Mouse (Mus musculus): Measurements from ENCODE around the gene Klk1b1. TPM values are rescaled to one million over a fixed set of nuclear protein-coding genes. Genes with fewer than 3 reads are reported as not detected.
"Not testable (repeated sequence)": the region's sequence is repeated elsewhere in the genome, so short reads cannot be mapped to it uniquely, and the experiment has no call there.

Gene Klk1b1
- total RNA-seq, 2 experiments from 2014 or later = not detected

DNA sequence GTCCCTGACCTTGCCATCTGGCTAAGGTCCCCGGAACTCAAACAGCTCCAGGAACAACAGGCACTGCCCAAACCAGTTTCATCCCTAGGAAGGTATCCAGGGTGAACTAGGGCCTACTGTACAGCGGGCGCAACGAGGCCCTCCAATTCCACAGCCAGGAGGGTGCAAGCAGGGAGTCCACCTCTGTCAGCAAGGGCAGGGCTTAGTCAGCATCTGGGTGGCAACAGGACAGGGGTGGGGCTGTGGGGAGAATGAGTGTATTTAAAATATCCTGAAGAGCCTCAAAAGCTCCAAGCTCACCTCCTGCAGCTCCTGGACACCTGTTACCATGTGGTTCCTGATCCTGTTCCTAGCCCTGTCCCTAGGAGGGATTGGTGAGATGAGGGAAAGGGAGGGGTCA lies 29.0 kb downstream of the Klk1b1 start, which contains the start of gene Klk1b11:
Gene Klk1b11, plus strand, starts transcription at position 301 of the 400 bp plus-strand sequence.
- ATAC-seq (ENCODE audit: poor library complexity, severe bottlenecking) = not testable (repeated sequence)

DNA sequence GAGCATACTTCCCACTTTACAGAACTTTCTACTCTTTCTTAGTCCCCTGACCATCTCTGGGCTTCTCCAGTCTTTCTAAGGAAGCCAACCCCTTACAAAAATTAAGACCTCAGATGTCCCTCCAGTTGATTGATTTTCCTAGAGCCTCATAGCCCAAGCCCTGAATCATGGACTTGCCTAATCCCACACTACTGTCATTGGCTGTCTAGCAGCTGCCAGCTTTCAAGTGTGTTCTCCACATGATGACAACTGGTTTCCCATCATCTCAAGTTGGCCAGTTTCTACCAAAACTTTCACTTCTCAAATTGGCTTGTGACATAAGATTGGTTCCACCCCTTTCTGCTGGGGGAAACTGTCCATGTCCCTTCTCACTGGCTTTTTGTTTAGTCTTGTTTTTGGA lies 38.3 kb downstream of the Klk1b1 start:
- peak; percentile 95 for ATAC-seq (ENCODE audit: poor library complexity, severe bottlenecking)

- not testable (repeated sequence) for ATAC-seq (ENCODE audit: poor library complexity, severe bottlenecking)
Observed at GRCm38 (mm10) chr7:44011868-44012267, 45.3 kb downstream of the Klk1b1 start, which contains the start of gene Klk1b26. TSS of gene Klk1b26 (plus strand) at chr7:44012168.

DNA sequence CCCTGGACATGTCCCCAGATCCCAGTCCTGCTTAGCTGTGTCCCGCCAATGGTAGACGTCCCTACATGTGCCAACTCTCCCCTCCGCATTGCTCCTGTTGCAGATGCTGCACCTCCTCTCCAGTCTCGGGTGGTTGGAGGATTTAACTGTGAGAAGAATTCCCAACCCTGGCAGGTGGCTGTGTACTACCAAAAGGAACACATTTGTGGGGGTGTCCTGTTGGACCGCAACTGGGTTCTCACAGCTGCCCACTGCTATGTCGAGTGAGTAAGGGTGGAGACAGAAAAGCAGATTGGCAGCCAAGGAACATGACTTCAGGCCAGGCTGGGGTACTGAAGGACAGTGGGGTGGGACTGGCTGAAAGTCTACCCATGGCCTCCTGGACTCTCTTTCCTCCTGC lies 48.1 kb downstream of the Klk1b1 start:
- ATAC-seq (ENCODE audit: poor library complexity, severe bottlenecking) = not testable (repeated sequence)

DNA sequence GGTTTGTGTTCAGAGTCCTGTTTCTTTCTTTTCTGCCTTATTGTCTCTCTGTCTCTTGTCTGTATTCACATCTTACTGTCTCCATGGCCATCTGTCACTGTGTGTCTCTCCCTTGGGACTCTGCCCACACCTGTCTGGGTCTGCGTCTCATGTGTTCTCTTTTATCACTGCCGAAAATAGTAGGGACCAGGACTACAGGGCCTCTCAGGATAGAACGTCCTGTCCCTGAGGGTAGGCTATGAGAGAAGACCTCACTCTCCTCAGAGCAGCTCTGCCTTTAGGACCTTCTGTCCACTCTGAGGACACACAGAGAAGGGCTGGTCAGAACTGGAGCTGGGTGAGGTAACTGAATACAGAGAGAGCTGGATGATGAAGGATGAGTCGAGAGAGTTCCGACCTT lies 48.5 kb downstream of the Klk1b1 start:
- no peak for ATAC-seq (ENCODE audit: poor library complexity, severe bottlenecking)

Other genes starting within 250 kb of the Klk1b1 start
- not detected in 2 replicates for gene Klk12, start 197.9 kb upstream of the Klk1b1 start, total RNA-seq (2015)
- not detected in 2 replicates for gene Klk12, start 197.9 kb upstream of the Klk1b1 start, total RNA-seq (2017)
- gene Klk11, start 192.1 kb upstream of the Klk1b1 start, total RNA-seq (2015) = not detected in 2 replicates
- gene Klk11, start 192.1 kb upstream of the Klk1b1 start, total RNA-seq (2017) = not detected in 2 replicates
- not detected in 2 replicates for gene Klk10, start 185.7 kb upstream of the Klk1b1 start, total RNA-seq (2015)
- gene Klk10, start 185.7 kb upstream of the Klk1b1 start, total RNA-seq (2017) = not detected in 2 replicates
- gene Klk9, start 174.9 kb upstream of the Klk1b1 start, total RNA-seq (2015) = not detected in 2 replicates
- not detected in 2 replicates for gene Klk9, start 174.9 kb upstream of the Klk1b1 start, total RNA-seq (2017)
- gene Klk8, start 169.2 kb upstream of the Klk1b1 start, total RNA-seq (2015) = 10.4 and 13.7 TPM in 2 replicates
- 5.0 and 10.2 TPM in 2 replicates for gene Klk8, start 169.2 kb upstream of the Klk1b1 start, total RNA-seq (2017)
- gene Klk7, start 155.5 kb upstream of the Klk1b1 start, total RNA-seq (2015) = not detected in 2 replicates
- not detected in 2 replicates for gene Klk7, start 155.5 kb upstream of the Klk1b1 start, total RNA-seq (2017)
- gene Klk6, start 142.3 kb upstream of the Klk1b1 start, total RNA-seq (2015) = not detected in 2 replicates
- gene Klk6, start 142.3 kb upstream of the Klk1b1 start, total RNA-seq (2017) = not detected in 2 replicates
- gene Klk5, start 124.8 kb upstream of the Klk1b1 start, total RNA-seq (2015) = not detected in 2 replicates
- not detected in 2 replicates for gene Klk5, start 124.8 kb upstream of the Klk1b1 start, total RNA-seq (2017)
- gene Klk4, start 85.6 kb upstream of the Klk1b1 start, total RNA-seq (2015) = not detected in 2 replicates
- gene Klk4, start 85.6 kb upstream of the Klk1b1 start, total RNA-seq (2017) = not detected in 2 replicates
- gene Klk15, start 33.0 kb upstream of the Klk1b1 start, total RNA-seq (2015) = 0.55 TPM in 1 of 2 replicates, not detected in the other
- gene Klk15, start 33.0 kb upstream of the Klk1b1 start, total RNA-seq (2017) = not detected in 2 replicates
- gene Klk1b8, start 16.1 kb upstream of the Klk1b1 start, total RNA-seq (2015) = not detected in 2 replicates
- not detected in 2 replicates for gene Klk1b8, start 16.1 kb upstream of the Klk1b1 start, total RNA-seq (2017)
- not detected in 2 replicates for gene Klk1b9, start 9.3 kb downstream of the Klk1b1 start, total RNA-seq (2015)
- gene Klk1b9, start 9.3 kb downstream of the Klk1b1 start, total RNA-seq (2017) = not detected in 2 replicates
- gene Klk1b11, start 29.1 kb downstream of the Klk1b1 start, total RNA-seq (2015) = 0.33 and 0.84 TPM in 2 replicates
- gene Klk1b11, start 29.1 kb downstream of the Klk1b1 start, total RNA-seq (2017) = 1.1 TPM in 1 of 2 replicates, not detected in the other
- not detected in 2 replicates for gene Klk1b26, start 45.4 kb downstream of the Klk1b1 start, total RNA-seq (2015)
- not detected in 2 replicates for gene Klk1b26, start 45.4 kb downstream of the Klk1b1 start, total RNA-seq (2017)
- not detected in 2 replicates for gene Klk1b27, start 85.5 kb downstream of the Klk1b1 start, total RNA-seq (2015)
- not detected in 2 replicates for gene Klk1b27, start 85.5 kb downstream of the Klk1b1 start, total RNA-seq (2017)
- gene Klk1b21, start 135.6 kb downstream of the Klk1b1 start, total RNA-seq (2015) = not detected in 2 replicates
- gene Klk1b21, start 135.6 kb downstream of the Klk1b1 start, total RNA-seq (2017) = not detected in 2 replicates
- not detected in 2 replicates for gene Klk1b22, start 145.9 kb downstream of the Klk1b1 start, total RNA-seq (2015)
- not detected in 2 replicates for gene Klk1b22, start 145.9 kb downstream of the Klk1b1 start, total RNA-seq (2017)
- not detected in 2 replicates for gene Klk1b16, start 170.0 kb downstream of the Klk1b1 start, total RNA-seq (2015)
- not detected in 2 replicates for gene Klk1b16, start 170.0 kb downstream of the Klk1b1 start, total RNA-seq (2017)
- gene Klk1b24, start 221.5 kb downstream of the Klk1b1 start, total RNA-seq (2015) = not detected in 2 replicates
- not detected in 2 replicates for gene Klk1b24, start 221.5 kb downstream of the Klk1b1 start, total RNA-seq (2017)
- not detected in 2 replicates for gene Klk1b3, start 231.4 kb downstream of the Klk1b1 start, total RNA-seq (2015)
- not detected in 2 replicates for gene Klk1b3, start 231.4 kb downstream of the Klk1b1 start, total RNA-seq (2017)
- gene Klk1b4, start 240.7 kb downstream of the Klk1b1 start, total RNA-seq (2015) = not detected in 2 replicates
- not detected in 2 replicates for gene Klk1b4, start 240.7 kb downstream of the Klk1b1 start, total RNA-seq (2017)
- gene Klk1b5, start 249.2 kb downstream of the Klk1b1 start, total RNA-seq (2015) = not detected in 2 replicates
- gene Klk1b5, start 249.2 kb downstream of the Klk1b1 start, total RNA-seq (2017) = not detected in 2 replicates

Measured in megakaryocyte, adult 5-6 weeks (primary cell).